Mouse (Mus musculus): ENCODE measurements around the gene B3galnt1.
"Not testable (repeated sequence)": the region's sequence is repeated elsewhere in the genome, so short reads cannot be mapped to it uniquely, and the experiment has no call there.

Gene B3galnt1

DNA sequence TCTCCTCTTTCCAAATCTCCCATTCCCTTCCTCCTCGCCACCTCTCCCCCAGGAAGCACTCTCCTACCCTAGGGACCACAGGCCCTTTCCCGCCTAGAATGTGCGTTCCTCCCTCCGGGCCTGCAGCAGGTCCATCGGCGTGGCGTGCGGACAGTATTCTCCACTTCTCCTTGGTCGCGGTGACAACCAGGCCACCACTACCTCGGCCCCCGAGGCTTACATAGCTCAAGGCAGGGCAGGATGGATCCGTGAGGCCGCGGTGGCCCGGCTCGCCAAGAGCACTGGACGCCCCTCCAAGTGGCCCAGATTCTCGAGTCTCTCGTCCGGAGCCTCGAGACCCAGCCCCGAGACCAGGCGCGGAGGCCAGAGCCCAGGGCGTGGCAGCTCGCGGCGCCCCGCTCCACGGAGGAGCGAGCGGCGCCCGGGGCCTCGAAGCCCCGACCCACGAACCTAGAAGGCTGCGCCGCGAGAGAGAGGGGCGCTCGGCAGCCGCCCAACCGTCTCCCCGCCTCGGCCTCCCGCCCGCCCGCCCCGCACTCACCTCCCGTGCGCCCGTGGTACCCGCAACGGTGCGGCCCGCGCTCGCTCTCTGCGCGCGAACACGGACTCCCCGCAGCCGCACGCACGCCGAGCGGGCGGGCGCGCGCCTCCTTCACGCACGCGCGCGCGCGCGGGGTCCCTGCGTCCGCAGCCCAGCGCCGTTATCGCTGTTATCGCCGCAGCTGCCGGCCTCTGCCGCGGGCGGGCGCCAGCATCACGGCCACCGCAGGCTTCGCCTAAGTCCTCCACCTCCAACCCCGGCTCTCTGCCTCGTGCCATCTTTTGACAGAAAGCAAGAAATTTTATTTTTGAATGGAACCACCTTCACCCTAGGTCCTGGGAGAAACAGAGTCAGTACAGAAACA, at the start of gene B3galnt1:
TSS of gene B3galnt1 (minus strand) at position 700 of the 905 bp plus-strand sequence.
- peak; percentile 48 to 53 for DNase-seq

GRCm38 (mm10) chr3:69634521-69634920, 35.8 kb upstream of the B3galnt1 start:
- DNase-seq: no peak

DNA sequence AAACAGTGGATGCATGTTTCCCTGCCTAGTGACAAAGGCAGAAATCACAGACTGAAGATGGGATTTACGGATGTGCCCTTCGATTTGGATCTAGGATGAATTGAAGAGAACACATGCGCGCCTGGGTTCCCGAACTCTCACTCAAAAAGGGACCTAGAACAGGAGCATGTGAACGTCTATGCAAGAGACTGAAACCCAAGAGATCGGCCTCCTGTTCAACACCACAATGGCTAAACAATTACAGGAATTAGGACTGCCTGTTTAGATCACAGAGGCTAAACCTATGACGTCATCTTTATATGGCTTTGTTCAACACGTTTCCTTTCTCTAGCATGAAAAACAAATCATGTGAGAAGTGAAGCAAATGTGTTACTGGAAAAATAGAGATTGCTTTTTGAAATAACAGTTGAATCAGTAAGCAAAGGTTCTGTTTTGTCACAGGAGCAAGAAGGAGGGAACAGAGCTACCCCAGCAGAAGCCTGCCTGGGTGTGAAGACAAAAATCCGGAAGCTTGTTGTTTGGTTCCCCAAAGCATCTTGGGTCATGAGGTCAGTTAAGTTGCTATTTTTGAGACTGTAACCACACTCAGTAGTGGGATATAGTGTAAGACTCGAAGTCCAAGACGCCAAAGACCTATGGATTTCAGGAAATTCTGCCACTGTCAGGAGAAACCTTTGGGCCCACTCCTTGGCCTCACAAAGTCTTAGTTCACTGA, 35.1 kb upstream of the B3galnt1 start:
- no peak for DNase-seq

GRCm38 (mm10) chr3:69626963-69627590, 28.3 kb upstream of the B3galnt1 start:
- DNase-seq: no peak

DNA sequence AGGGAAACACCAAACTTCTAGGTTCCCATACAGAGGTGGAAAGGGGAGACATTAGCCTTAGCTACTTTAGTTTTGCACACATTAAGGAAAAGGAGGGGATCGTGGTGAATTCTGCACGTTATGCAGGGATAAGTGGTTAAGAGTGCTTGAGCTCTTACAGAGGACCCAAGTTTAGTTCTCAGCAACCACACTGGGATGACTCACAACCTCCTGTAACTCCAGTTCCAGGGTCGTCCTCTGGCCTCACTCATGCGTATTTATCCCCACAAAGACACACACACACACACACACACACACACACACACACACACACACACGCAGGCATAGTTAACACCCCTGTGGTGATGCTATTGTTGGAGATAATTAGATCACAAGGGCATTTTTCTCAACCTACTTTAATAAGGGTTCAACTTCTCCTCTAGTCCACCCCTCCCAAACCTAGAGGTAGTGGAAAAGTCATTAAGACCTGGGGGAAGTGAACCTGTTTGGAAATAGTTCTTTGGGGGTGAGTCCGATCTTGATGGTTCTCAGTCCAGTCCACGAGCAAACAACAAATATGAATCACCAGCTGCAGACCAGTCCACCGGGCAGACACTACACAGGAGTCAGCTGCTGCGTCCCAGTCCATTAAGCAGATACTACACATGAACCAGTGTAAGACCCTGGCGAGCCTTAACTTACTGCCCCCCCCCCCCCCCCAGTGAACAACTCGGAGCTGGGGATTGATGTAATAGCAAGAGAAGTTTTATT, 27.6 kb upstream of the B3galnt1 start:
- DNase-seq: no peak

- DNase-seq: peak; percentile 66 to 71
These were observed 25.4 kb upstream of the B3galnt1 start for GRCm38 (mm10) chr3:69624182-69624581.

DNA sequence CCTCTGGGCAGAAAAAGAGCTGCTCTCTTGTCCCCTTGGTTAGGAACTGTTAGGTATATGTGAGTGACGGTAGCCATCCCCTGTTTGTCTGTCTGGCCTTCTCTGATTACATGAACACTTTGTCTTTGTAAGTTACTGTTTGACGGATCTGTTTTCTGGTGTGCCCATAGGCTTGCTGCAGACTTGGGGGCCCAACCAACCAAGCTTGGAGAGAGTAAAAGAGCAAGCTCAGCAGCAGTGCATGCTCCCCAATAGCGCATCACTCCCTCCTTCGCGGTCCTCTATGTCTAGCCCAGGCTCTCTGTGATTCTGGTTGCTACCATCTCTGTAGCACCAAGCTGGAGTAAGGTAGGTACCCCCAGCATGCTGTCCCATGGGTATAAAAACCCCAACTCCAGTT, 9.1 kb upstream of the B3galnt1 start:
- no peak for DNase-seq

GRCm38 (mm10) chr3:69607468-69607867, 8.7 kb upstream of the B3galnt1 start:
- DNase-seq: no peak

- DNase-seq: no peak
These were observed 8.2 kb upstream of the B3galnt1 start for GRCm38 (mm10) chr3:69606923-69607322.

GRCm38 (mm10) chr3:69599166-69599500, 373 bp upstream of the B3galnt1 start:
- no peak for DNase-seq

DNA sequence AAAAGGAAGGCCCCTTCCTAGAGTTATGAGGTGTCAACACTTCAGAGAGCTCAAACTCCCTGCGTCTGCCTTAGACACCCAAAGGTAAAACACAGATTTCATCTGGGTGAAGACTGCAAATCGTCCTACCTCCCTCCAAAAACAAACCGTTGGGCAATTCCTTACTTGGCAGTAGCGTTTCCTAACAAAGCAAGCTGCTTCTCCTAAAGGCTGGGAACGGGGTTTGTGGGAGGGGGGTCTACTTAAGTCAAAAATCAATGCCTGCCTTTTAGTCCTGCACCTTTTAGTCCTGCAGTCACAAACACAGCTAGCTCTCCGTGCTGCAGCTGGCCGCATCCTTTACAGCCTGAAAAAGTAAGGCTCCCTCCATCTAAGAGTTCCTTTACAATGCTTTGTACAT, 944 bp downstream of the B3galnt1 start:
- DNase-seq: no peak

GRCm38 (mm10) chr3:69597211-69597610, 1.5 kb downstream of the B3galnt1 start:
- DNase-seq: no peak

DNA sequence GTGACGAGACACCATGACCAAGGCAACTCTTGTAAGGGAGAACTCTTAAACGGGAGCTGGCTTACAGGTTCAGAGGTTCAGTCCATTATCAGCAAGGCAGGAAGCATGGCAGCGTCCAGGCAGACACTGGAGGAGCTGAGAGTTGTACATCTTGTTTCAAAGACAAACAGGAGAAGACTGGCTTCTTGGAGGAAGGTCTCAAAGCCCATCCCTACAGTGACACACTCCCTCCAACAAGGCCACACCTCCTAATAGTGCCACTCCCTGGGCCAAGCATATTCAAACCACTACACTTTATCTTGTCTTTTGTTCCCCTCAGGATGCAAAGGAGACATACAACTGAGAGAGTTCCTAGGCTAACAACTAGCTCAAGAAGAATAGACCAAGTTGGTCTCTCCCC, 2.6 kb downstream of the B3galnt1 start:
- DNase-seq: no peak

DNA sequence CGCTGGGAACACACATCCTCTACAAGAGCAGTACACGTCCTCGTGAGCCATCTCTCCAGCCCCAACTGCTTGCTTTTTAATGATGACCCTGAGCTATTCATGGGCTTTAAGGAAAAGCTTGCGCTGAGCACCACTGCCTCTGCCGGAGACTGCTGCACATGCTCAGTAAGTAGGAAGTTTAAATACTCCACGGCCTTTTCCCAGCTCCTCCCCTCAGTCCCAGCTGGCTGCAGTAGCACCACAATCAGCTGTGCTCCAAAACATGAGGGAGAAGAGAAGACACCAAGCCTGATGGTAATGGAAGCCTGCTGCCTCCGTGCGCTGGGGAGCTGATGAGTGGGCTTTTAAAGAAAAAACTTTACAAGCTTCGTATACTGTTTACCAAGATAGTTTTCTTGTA, 4.7 kb downstream of the B3galnt1 start:
- DNase-seq: no peak

GRCm38 (mm10) chr3:69593426-69593825, 5.3 kb downstream of the B3galnt1 start:
- DNase-seq: no peak

DNA sequence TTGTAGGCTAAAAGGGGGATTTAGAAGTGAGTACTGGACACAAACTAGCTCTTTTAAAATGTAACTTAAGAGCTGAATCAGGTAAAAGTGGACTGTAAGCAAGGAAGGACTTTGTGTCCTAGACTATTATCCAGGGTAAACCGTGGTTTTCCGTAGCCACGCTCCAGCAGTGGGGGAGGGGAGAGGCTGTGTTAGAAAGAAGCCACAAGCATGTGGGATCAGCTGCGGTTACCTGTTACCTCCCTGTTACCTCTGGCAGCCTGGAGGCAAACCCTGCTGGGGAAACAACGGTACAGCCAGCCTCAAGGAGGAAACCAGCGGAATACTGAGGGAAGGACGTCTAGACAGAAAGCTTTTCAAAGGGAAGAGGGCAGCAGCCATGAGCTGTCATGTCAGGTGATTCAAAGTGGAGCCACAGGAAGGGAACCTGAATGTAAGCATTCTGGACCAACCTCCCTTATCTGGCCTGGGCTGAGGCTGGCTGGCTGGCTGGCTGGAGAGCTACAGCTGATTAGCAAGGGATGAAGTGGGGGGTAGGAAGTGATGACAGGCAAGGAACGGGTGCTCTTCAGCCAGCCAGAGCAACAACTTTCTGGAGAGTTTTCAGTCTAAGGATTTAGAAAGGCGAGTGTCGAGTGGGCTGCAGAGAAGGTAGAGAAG, 10.5 kb downstream of the B3galnt1 start:
- DNase-seq: peak in 1 of 2 experiments; percentile 2

GRCm38 (mm10) chr3:69583798-69584197, 15.0 kb downstream of the B3galnt1 start:
- no peak for DNase-seq

DNA sequence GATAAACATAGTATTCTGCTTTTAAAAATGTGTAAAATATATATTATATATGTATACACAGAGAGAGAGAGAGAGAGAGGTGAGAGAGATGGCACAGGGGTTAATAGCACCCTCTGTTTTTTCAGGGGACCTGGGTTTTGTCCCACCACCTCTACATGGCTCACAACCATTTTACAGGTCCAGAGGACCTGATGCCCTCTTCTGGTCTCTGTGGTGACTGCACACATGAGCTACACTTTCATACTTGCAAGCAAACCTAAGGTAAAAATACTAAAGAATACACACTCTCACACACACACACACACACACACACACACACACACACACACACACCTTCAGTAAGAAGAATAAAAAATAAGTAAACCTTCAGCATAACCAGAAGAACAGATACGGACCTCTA, 20.0 kb downstream of the B3galnt1 start:
- no peak for DNase-seq

DNA sequence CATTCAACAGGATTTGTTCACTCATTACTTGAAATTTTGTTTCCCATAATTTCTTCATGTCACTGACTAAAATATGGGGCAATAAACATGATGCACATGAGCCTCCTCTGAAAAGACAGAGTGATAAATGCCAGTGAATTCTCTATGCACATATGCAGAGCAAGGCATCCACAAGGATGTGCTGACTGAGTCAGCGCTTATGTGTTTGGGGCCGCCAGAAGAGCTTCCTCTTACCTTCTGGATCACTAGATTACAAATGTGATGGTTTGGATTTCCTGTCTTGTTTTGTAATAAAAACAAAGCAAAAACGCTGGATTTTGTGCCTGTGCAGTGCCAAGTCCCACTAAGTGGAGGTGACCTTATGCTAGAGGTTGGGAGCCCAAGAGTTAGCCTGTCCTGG, 22.0 kb downstream of the B3galnt1 start:
- no peak for DNase-seq

- DNase-seq: no peak
These were observed 23.2 kb downstream of the B3galnt1 start for GRCm38 (mm10) chr3:69575577-69575976.

- no peak for DNase-seq
These were observed 26.2 kb downstream of the B3galnt1 start for GRCm38 (mm10) chr3:69572561-69572960.

DNA sequence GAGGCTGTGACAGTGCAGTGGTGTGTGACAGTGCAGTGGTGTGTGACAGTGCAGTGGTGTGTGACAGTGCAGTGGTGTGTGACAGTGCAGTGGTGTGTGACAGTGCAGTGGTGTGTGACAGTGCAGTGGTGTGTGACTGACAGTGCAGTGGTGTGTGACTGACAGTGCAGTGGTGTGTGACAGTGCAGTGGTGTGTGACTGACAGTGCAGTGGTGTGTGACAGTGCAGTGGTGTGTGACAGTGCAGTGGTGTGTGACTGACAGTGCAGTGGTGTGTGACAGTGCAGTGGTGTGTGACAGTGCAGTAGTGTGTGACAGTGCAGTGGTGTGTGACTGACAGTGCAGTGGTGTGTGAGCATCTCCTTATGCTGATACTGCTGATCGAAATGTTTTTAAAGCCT, 33.2 kb downstream of the B3galnt1 start:
- DNase-seq: not testable (repeated sequence)

All from lung, adult 18-20 months (tissue).